In genomic region chr13:39363637-39364036, GRCm38 (mm10) we compare ENCODE assay signal across 14 mouse cellular contexts.
DNase-seq lines count a peak whose midpoint lies in the region; ATAC-seq lines count a peak whose summit lies in the region.
"Had no signal": no experiment of that assay in that cellular context is flagged by ENCODE, and none has a peak within 500 bp of the region (broad histone marks: within the 10 kb centered on the region; RNA-seq: fewer than 3 reads in every experiment).

No protein-coding gene starts in this region.

- H3K9me3 ChIP-seq in midbrain, embryonic 14.5 days (ENCODE audit: control insufficient read depth, low read length): no peaks in the 10 kb centered on the region
- H3K9me3 ChIP-seq in midbrain, embryonic 16.5 days (replicated peaks; ENCODE audit: control insufficient read depth, low read length, poor library complexity, severe bottlenecking): no peaks in the 10 kb centered on the region
- no peaks in the 10 kb centered on the region for H3K9me3 ChIP-seq in forebrain, embryonic 11.5 days (ENCODE audit: control insufficient read depth, low read length)
- H3K9me3 ChIP-seq: neural tube, embryonic 15.5 days had no signal

- H3K4me2 ChIP-seq in midbrain, embryonic 14.5 days (ENCODE audit: low read length): no peak overlapping the region
- H3K4me2 ChIP-seq in midbrain, embryonic 16.5 days (ENCODE audit: low read length): no peak overlapping the region
- H3K4me2 ChIP-seq in forebrain, embryonic 11.5 days (ENCODE audit: low read depth, low read length, severe bottlenecking): no peak overlapping the region
- H3K4me2 ChIP-seq: neural tube, embryonic 15.5 days had no signal

- H3K4me1 ChIP-seq in midbrain, embryonic 14.5 days (ENCODE audit: control insufficient read depth, insufficient read depth, low read length): no peaks in the 10 kb centered on the region
- no peaks in the 10 kb centered on the region for H3K4me1 ChIP-seq in midbrain, embryonic 16.5 days (ENCODE audit: control insufficient read depth, insufficient read depth, low read length)
- H3K4me1 ChIP-seq in forebrain, embryonic 11.5 days (replicated peaks; ENCODE audit: control insufficient read depth, insufficient read depth, low read length): no peaks in the 10 kb centered on the region
- H3K4me1 ChIP-seq: neural tube, embryonic 15.5 days had no signal

- H3K4me3 ChIP-seq in midbrain, embryonic 14.5 days (replicated peaks; ENCODE audit: low read depth, low read length): no peak overlapping the region
- H3K4me3 ChIP-seq in midbrain, embryonic 16.5 days (ENCODE audit: low read depth, low read length): no peak overlapping the region
- H3K4me3 ChIP-seq in forebrain, embryonic 11.5 days (ENCODE audit: low read depth, low read length): no peak overlapping the region
- H3K4me3 ChIP-seq: neural tube, embryonic 15.5 days had no signal

- no peaks in the 10 kb centered on the region for H3K27me3 ChIP-seq in midbrain, embryonic 14.5 days (ENCODE audit: control insufficient read depth, insufficient read depth, low read length)
- no peaks in the 10 kb centered on the region for H3K27me3 ChIP-seq in midbrain, embryonic 16.5 days (ENCODE audit: control insufficient read depth, insufficient read depth, low read depth, low read length)
- H3K27me3 ChIP-seq in forebrain, embryonic 11.5 days (ENCODE audit: control insufficient read depth, insufficient read depth, low read length): no peaks in the 10 kb centered on the region
- H3K27me3 ChIP-seq: neural tube, embryonic 15.5 days had no signal

- DNase-seq in kidney, adult 9 months: peak; percentile 9
- DNase-seq in kidney, postnatal 10 days: no peak
- DNase-seq in midbrain, embryonic 14.5 days: peak; percentile 11
- DNase-seq in R1 (ENCODE audit: low read depth, low spot score): peak; percentile 45
- peak; percentile 50 for DNase-seq in retina, postnatal 1 day
- DNase-seq in forebrain, embryonic 11.5 days (ENCODE audit: low spot score): no peak
- no peak for DNase-seq in left cerebral cortex, adult 8-10 months (ENCODE audit: low spot score in 2 of 2)
- DNase-seq: heart, postnatal 14 days; layer of hippocampus, adult 9-11 months; right cerebral cortex, postnatal 14 days; thymus, adult 18-20 months had no signal

- ATAC-seq in midbrain, embryonic 14.5 days (ENCODE audit: low FRiP score, low TSS enrichment): no peak
- no peak for ATAC-seq in midbrain, embryonic 16.5 days
- ATAC-seq in forebrain, embryonic 11.5 days (replicated peaks; ENCODE audit: low FRiP score): no peak
- ATAC-seq: inflammation-experienced regulatory T-cells, adult 6 months had no signal

- WGBS in midbrain, embryonic 14.5 days: 62% methylated on average over 4 of the region's 4 CpGs
- 56% methylated on average over 4 of the region's 4 CpGs for WGBS in midbrain, embryonic 16.5 days
- 72% methylated on average over 4 of the region's 4 CpGs for WGBS in forebrain, embryonic 11.5 days

- H3K36me3 ChIP-seq in midbrain, embryonic 14.5 days (ENCODE audit: control insufficient read depth, insufficient read depth, low read length): no peaks in the 10 kb centered on the region
- no peaks in the 10 kb centered on the region for H3K36me3 ChIP-seq in midbrain, embryonic 16.5 days (ENCODE audit: control insufficient read depth, insufficient read depth, low read length)
- H3K36me3 ChIP-seq in forebrain, embryonic 11.5 days (ENCODE audit: control insufficient read depth, insufficient read depth, low read length): no peaks in the 10 kb centered on the region
- H3K36me3 ChIP-seq: neural tube, embryonic 15.5 days had no signal

- no peak overlapping the region for H3K27ac ChIP-seq in midbrain, embryonic 14.5 days (replicated peaks; ENCODE audit: low read depth, low read length)
- H3K27ac ChIP-seq in midbrain, embryonic 16.5 days (ENCODE audit: low read length): no peak overlapping the region
- no peak overlapping the region for H3K27ac ChIP-seq in forebrain, embryonic 11.5 days (ENCODE audit: low read depth, low read length)
- H3K27ac ChIP-seq: neural tube, embryonic 15.5 days had no signal

- no peak overlapping the region for H3K9ac ChIP-seq in midbrain, embryonic 14.5 days (replicated peaks; ENCODE audit: low read length)
- no peak overlapping the region for H3K9ac ChIP-seq in midbrain, embryonic 16.5 days (ENCODE audit: low read depth, low read length)
- H3K9ac ChIP-seq in forebrain, embryonic 11.5 days (ENCODE audit: low read length): no peak overlapping the region
- H3K9ac ChIP-seq: neural tube, embryonic 15.5 days had no signal

Comparison
In these comparisons a context has a peak if more than half of its experiments do, and no peak if none do; other contexts are left out.
1. DNase-seq: peak in kidney, adult 9 months (single experiment), midbrain, embryonic 14.5 days (single experiment), R1 (single experiment) and retina, postnatal 1 day (single experiment); none in kidney, postnatal 10 days (single experiment), forebrain, embryonic 11.5 days (single experiment) and left cerebral cortex, adult 8-10 months (0 of 2).